Mouse (Mus musculus): ENCODE results near the gene 9130019O22Rik.

- TF ChIP-seq POLR2A (IDR thresholded peaks at IDR 0.05; ENCODE audit: borderline replicate concordance, control insufficient read depth, low read depth, low read length) (no peak), CTCF (IDR thresholded peaks at IDR 0.05; ENCODE audit: control insufficient read depth, insufficient read depth, low read length) (no peak)
Observed at GRCm38 (mm10) chr7:127344371-127344770, 42.6 kb downstream of the 9130019O22Rik start.
